Mouse (Mus musculus) myocyte (in vitro differentiated cells): Measurements from ENCODE around the gene B4galnt1.

Experiments used
- MAX ChIP-seq: IDR thresholded peaks from one replicate; pipeline ENCODE4 v1.6.1; 2011; ENCODE audit warnings: low read depth, mild to moderate bottlenecking, control low read depth
- MYOG ChIP-seq, 3 experiments: IDR thresholded peaks; one replicate each; pipeline ENCODE4 v1.6.1; 2011; ENCODE audit warnings: control low read depth in 2 of 3, low read depth in 2 of 3, mild to moderate bottlenecking in 2 of 3; ENCODE audit not compliant: insufficient read length in 2 of 3, control insufficient read depth in 1 of 3, insufficient read depth in 1 of 3
- POLR2A ChIP-seq: IDR thresholded peaks from one replicate; pipeline ENCODE4 v1.6.1; 2011; ENCODE audit warnings: low read depth, mild to moderate bottlenecking, control low read depth, moderate library complexity; ENCODE audit not compliant: insufficient read length
- POLR2AphosphoS2 ChIP-seq: IDR thresholded peaks from one replicate; pipeline ENCODE4 v1.6.1; 2011; ENCODE audit warnings: low read depth, control low read depth; ENCODE audit not compliant: insufficient read length
- SRF ChIP-seq: IDR thresholded peaks from one replicate; pipeline ENCODE4 v1.6.1; 2011; ENCODE audit warnings: low read depth; ENCODE audit not compliant: control insufficient read depth, insufficient read length
- TCF12 ChIP-seq: IDR thresholded peaks from one replicate; pipeline ENCODE4 v1.6.1; 2011; ENCODE audit warnings: mild to moderate bottlenecking, control low read depth; ENCODE audit not compliant: poor library complexity, insufficient read depth, severe bottlenecking
- USF1 ChIP-seq: IDR thresholded peaks from one replicate; pipeline ENCODE4 v1.6.1; 2011; ENCODE audit warnings: low read depth, mild to moderate bottlenecking, control low read depth, moderate library complexity

- TF ChIP-seq SRF (no peak), MAX (no peak), POLR2A (no peak), TCF12 (no peak), USF1 (no peak), MYOG (IDR thresholded peaks at IDR 0.05; ENCODE audit: control insufficient read depth in 1 of 3, insufficient read depth in 1 of 3, insufficient read length in 2 of 3, low read depth in 2 of 3) (no peak), POLR2AphosphoS2 (no peak)
Measured at GRCm38 (mm10) chr10:127153323-127153722, 11.7 kb upstream of the B4galnt1 start.
